Mouse (Mus musculus) midbrain, postnatal 0 days (tissue): ENCODE measurements around the gene Eif1. TPM values are rescaled to one million over a fixed set of nuclear protein-coding genes. Genes with fewer than 3 reads are reported as not detected.

ENCODE experiments used
- ATAC-seq: fragments of 200-750 bp; cut with Nextera tagmentation; 2 replicates; pipeline ENCODE4 v1.8.0; 2017; ENCODE audit warnings: moderate number of reproducible peaks, mild to moderate bottlenecking, moderate TSS enrichment, moderate library complexity; ENCODE audit not compliant: low FRiP score
- DNase-seq: peaks from one replicate; pipeline ENCODE4 v3.0.0-alpha.2; 2015; ENCODE audit warnings: low spot score
- H3K27ac ChIP-seq: fragments of 300-500 bp; sonication (generic); 2 replicates; pipeline ENCODE4 v1.5.1; 2014; ENCODE audit warnings: low read depth, mild to moderate bottlenecking, low read length, mixed read lengths
- H3K27me3 ChIP-seq: fragments of 300-500 bp; sonication (generic); 2 replicates; pipeline ENCODE4 v1.6.1; 2014; ENCODE audit warnings: low read length, control low read depth, mixed read lengths; ENCODE audit not compliant: insufficient read depth
- H3K36me3 ChIP-seq: fragments of 300-500 bp; sonication (generic); 2 replicates; pipeline ENCODE4 v1.6.1; 2014; ENCODE audit warnings: low read length, control low read depth, mixed read lengths; ENCODE audit not compliant: insufficient read depth
- H3K4me1 ChIP-seq: fragments of 300-500 bp; sonication (generic); 2 replicates; pipeline ENCODE4 v1.6.1; 2014; ENCODE audit warnings: mild to moderate bottlenecking, control low read depth, antibody characterized with exemption, low read length, mixed read lengths; ENCODE audit not compliant: insufficient read depth
- H3K4me2 ChIP-seq: fragments of 300-500 bp; sonication (generic); 2 replicates; pipeline ENCODE4 v1.6.1; 2014; ENCODE audit warnings: low read depth, mild to moderate bottlenecking, low read length, mixed read lengths; ENCODE audit not compliant: poor library complexity, severe bottlenecking
- H3K4me3 ChIP-seq: fragments of 300-500 bp; sonication (generic); 2 replicates; pipeline ENCODE4 v1.5.1; 2014; ENCODE audit warnings: low read depth, mild to moderate bottlenecking, low read length, moderate library complexity
- H3K9ac ChIP-seq: fragments of 300-500 bp; sonication (generic); replicated peaks from 2 replicates; pipeline ENCODE4 v1.6.1; 2014; ENCODE audit warnings: mild to moderate bottlenecking, low read length, moderate library complexity, mixed read lengths; ENCODE audit not compliant: poor library complexity, severe bottlenecking
- H3K9me3 ChIP-seq: fragments of 300-500 bp; sonication (generic); 2 replicates; pipeline ENCODE4 v1.6.1; 2016; ENCODE audit warnings: low read length, control low read depth
- CTCF ChIP-seq: IDR thresholded peaks from 2 replicates; pipeline ENCODE4 v1.5.1; 2016; ENCODE audit warnings: antibody characterized with exemption, mild to moderate bottlenecking
- WGBS: fragments of 180-500 bp; shearing (Covaris S2); extraction: QIAGEN DNeasy Blood & Tissue Kit; methylation state at CpG from one replicate; pipeline ENCODE4 v1.1.7; 2014; 5-methylcytosine and 5-hydroxymethylcytosine counted together
- polyA plus RNA-seq: library from polyadenylated mRNA; unstranded; fragments of >200 nt; fragmentation: Nextera tagmentation; extraction: Ambion mirVana; gene quantifications from 2 replicates; pipeline ENCODE4 v1.2.1, GENCODE M21; 2015
- total RNA-seq: library from RNA; depleted of rRNA; stranded (reverse); fragments of >200 nt; gene quantifications from 2 replicates; pipeline ENCODE4 v1.2.3, GENCODE M21; 2014

Gene Eif1
- total and polyA plus RNA-seq, 2 experiments from 2014 or later, result 84.7 to 1,297 TPM

DNA sequence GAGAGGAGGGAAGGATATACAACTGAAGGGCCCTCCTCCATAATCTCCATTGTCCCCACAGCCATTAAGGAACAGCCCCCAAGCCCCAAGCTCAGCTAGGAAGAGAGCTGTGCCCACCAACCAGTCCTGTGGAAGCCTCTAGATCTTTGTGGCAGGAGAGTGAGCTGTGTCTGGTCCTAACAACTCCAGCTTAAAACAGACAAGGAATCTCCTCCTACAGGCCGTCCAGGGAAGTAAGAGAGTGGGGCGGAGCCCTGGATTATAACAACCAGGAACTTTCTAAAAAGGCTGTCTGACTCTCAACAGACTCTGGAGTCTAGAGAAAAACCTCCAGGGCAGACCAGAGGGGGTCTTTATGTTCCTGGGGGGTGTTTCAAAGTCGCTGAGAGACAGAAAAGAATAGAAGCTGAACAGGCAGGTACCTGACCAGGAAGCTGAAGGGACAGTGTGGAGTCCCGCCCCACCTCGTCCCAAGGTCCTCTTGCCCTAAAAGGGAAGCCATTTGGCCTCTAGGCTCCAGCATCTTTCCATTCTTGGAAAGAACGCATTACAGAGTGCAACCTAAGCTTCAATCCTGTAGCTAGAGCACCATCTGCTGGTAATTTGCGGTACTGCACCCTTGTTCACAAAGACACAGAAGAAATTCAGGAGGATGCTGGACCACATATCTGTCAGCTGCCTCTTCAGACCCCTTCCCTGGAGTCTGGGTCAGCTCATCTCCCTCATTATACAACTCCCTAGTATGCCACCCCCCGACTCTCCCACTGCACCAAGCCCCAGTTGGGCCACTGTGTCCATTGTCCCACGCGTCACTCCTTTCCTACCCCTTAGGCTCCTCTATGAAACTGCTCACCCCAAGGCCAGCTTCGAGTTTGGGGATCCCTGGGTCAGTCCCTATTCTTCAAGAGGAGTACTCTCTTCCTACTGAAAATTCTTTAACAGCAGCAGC lies 37.8 kb upstream of the Eif1 start:
- ATAC-seq (peak; percentile 42; the same call in 1 of the 2 replicates), DNase-seq (peak; percentile 88)
- no peak overlapping the region for H3K4me3 ChIP-seq
- no peak overlapping the region for H3K9ac ChIP-seq
- H3K27ac ChIP-seq, result no peak overlapping the region
- TF ChIP-seq CTCF, result peak; percentile 97
- H3K9me3 ChIP-seq, result no peaks in the 10 kb centered on the region
- H3K36me3 ChIP-seq, result no peaks in the 10 kb centered on the region
- no peak overlapping the region for H3K4me2 ChIP-seq
- WGBS, result 21% methylated on average over 11 of the region's 11 CpGs
- H3K4me1 ChIP-seq, result no peaks in the 10 kb centered on the region
- no peaks in the 10 kb centered on the region for H3K27me3 ChIP-seq

DNA sequence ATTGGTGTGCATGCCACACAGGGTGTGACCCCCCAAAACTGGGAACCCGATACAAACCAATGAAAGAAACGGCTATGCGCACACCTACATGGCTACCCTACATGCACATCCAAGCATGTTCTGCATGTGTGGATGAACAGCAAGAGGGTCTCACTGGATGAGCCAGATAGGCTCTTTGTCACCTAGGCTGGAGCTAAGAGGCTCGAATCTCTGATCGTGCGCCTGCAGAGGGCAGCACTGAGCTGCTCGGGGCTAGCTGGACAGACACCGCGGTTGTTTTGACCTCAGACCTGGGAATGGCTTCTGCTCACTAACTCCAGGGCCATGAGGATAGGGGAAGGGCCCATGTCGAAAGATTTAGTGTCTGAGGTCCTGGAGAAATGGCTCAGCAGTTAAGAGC lies 37.1 kb upstream of the Eif1 start:
- no peak overlapping the region for H3K4me2 ChIP-seq
- H3K27me3 ChIP-seq, result no peaks in the 10 kb centered on the region
- H3K4me1 ChIP-seq, result no peaks in the 10 kb centered on the region
- no peaks in the 10 kb centered on the region for H3K9me3 ChIP-seq
- peak; percentile 81 for TF ChIP-seq CTCF
- H3K9ac ChIP-seq, result no peak overlapping the region
- H3K4me3 ChIP-seq, result no peak overlapping the region
- ATAC-seq (0 out of 2 replicates have a peak, but pooled peaks have one; percentile 21), DNase-seq (peak; percentile 58)
- WGBS, result 22% methylated on average over 10 of the region's 10 CpGs
- H3K27ac ChIP-seq, result no peak overlapping the region
- H3K36me3 ChIP-seq, result no peaks in the 10 kb centered on the region

DNA sequence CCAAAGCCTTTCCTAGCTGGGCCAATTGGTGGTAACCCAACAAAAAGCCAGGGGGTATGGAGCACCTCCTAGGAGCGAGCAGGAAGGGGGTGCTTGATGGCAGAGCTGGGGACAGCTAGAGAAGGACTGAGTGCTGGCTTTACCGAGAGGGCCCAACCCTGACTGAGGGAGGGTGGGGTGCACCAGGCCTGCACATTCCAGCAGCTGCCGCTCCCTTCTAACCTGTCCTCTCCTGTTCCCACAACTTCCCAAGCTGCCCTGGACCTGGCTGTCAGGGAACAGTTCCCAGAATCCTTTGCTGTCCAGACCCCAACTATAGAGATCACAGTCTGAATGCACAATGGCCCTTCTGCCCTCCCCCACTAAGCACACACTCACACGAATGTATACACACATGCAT lies 34.7 kb upstream of the Eif1 start:
- H3K4me2 ChIP-seq, result no peak overlapping the region

DNA sequence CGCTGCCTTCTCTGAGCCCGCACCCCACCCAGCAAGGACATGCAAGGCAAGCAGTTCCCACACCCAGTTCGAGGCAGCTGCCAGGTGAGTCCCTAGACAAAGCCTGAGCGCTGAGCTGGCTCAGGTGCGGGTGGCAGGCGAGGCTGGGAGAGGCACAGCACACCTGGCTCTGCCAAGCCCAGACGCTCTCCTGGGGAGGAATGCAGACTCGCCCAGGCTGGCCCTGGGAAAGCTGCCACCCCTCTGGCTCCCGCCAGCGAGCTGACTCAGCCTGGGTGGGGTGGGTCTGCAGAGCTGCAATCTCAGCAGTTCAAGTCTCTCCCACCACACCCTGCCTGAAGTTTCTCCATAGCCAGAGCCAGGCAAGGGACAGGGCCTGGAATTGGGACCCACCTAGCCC lies 32.7 kb upstream of the Eif1 start:
- Histone ChIP-seq H3K4me2 (no peak overlapping the region), H3K9ac (no peak overlapping the region), H3K4me3 (no peak overlapping the region), H3K27me3 (no peaks in the 10 kb centered on the region), H3K4me1 (no peaks in the 10 kb centered on the region), H3K27ac (no peak overlapping the region), H3K36me3 (no peaks in the 10 kb centered on the region), H3K9me3 (no peaks in the 10 kb centered on the region)
- ATAC-seq, result no peak
- TF ChIP-seq CTCF, result no peak
- 48% methylated on average over 10 of the region's 10 CpGs for WGBS
- no peak for DNase-seq

More for the DNA sequence above, 34.7 kb upstream of the Eif1 start:
- no peaks in the 10 kb centered on the region for H3K36me3 ChIP-seq
- no peak for DNase-seq
- no peak overlapping the region for H3K9ac ChIP-seq
- no peak for TF ChIP-seq CTCF
- H3K4me1 ChIP-seq, result no peaks in the 10 kb centered on the region
- H3K4me3 ChIP-seq, result no peak overlapping the region
- no peak for ATAC-seq
- no peaks in the 10 kb centered on the region for H3K27me3 ChIP-seq
- WGBS, result 93% methylated on average over 4 of the region's 4 CpGs
- H3K9me3 ChIP-seq, result no peaks in the 10 kb centered on the region
- H3K27ac ChIP-seq, result no peak overlapping the region

DNA sequence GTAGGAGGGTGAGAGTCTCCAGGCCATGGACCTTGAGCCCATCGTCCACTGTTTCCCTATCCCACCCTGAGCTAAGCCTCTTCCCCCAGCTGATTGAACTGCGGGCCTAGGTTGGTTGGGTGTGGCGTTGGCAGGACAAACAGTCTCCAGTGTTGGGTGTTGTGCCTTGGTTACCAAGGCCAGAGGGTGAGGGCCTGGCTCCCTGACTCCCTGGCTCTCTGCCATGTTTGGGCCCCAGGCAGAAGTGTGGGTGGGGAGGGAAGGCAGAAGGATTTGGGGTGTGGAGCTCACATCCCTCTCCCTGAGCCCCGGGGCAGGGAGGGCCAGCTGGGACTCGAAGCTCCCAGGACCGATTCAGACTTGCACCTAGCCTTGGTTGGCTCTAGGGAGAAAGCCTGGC lies 30.7 kb upstream of the Eif1 start:
- H3K36me3 ChIP-seq, result no peaks in the 10 kb centered on the region
- H3K4me2 ChIP-seq, result no peak overlapping the region
- no peak for TF ChIP-seq CTCF
- no peak overlapping the region for H3K9ac ChIP-seq
- WGBS, result 82% methylated on average over 6 of the region's 6 CpGs
- DNase-seq (no peak), ATAC-seq (no peak)
- H3K9me3 ChIP-seq, result no peaks in the 10 kb centered on the region
- no peaks in the 10 kb centered on the region for H3K4me1 ChIP-seq
- H3K27ac ChIP-seq, result no peak overlapping the region
- H3K4me3 ChIP-seq, result no peak overlapping the region
- no peaks in the 10 kb centered on the region for H3K27me3 ChIP-seq

DNA sequence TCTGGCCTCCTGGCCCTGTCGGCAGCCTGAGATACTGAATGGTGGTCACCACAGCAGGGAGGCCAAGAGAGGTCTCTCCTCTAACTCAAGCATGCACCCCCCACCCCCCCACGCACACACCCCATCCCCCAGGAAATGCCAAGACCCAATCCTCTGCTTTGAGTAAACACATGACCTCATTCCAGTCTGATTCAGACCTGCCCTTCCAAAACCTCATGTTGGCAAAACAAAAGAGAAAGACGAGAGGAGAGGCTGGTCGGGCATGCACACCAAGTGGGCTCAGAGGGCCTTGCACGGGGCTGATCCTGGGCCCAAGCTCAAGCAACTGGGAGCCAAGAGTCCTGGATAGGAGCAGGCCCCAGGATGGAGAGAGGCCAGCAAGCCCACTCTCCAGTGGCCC lies 29.4 kb upstream of the Eif1 start:
- TF ChIP-seq CTCF, result no peak
- no peak overlapping the region for H3K4me3 ChIP-seq
- no peaks in the 10 kb centered on the region for H3K4me1 ChIP-seq
- no peaks in the 10 kb centered on the region for H3K27me3 ChIP-seq
- H3K4me2 ChIP-seq, result no peak overlapping the region
- no peaks in the 10 kb centered on the region for H3K36me3 ChIP-seq
- no peaks in the 10 kb centered on the region for H3K9me3 ChIP-seq
- DNase-seq (no peak), ATAC-seq (no peak)
- 46% methylated on average over 5 of the region's 5 CpGs for WGBS
- no peak overlapping the region for H3K27ac ChIP-seq
- no peak overlapping the region for H3K9ac ChIP-seq
